Mouse (Mus musculus) forebrain, embryonic 12.5 days (tissue): Measurements from ENCODE around the gene Isg20l2. TPM values are rescaled to one million over a fixed set of nuclear protein-coding genes. Genes with fewer than 3 reads are reported as not detected.
"Not testable (repeated sequence)": the region's sequence is repeated elsewhere in the genome, so short reads cannot be mapped to it uniquely, and the experiment has no call there.

Experiments
- ATAC-seq: fragments of 200-750 bp; cut with Nextera tagmentation; 2 replicates; pipeline ENCODE4 v1.8.0; 2017; ENCODE audit warnings: moderate TSS enrichment; ENCODE audit not compliant: low FRiP score
- H3K27ac ChIP-seq: fragments of 300-500 bp; sonication (generic); 2 replicates; pipeline ENCODE4 v1.5.1; 2016; ENCODE audit warnings: mild to moderate bottlenecking
- H3K27me3 ChIP-seq: fragments of 300-500 bp; sonication (generic); 2 replicates; pipeline ENCODE4 v1.6.1; 2016; ENCODE audit warnings: mild to moderate bottlenecking
- H3K36me3 ChIP-seq: fragments of 300-500 bp; sonication (generic); replicated peaks from 2 replicates; pipeline ENCODE4 v1.6.1; 2016; ENCODE audit warnings: mild to moderate bottlenecking
- H3K4me1 ChIP-seq: fragments of 300-500 bp; sonication (generic); 2 replicates; pipeline ENCODE4 v1.6.1; 2016
- H3K4me2 ChIP-seq: fragments of 300-500 bp; sonication (generic); 2 replicates; pipeline ENCODE4 v1.6.1; 2016; ENCODE audit warnings: mild to moderate bottlenecking, moderate library complexity
- H3K4me3 ChIP-seq: fragments of 300-500 bp; sonication (generic); replicated peaks from 2 replicates; pipeline ENCODE4 v1.5.1; 2016; ENCODE audit warnings: mild to moderate bottlenecking
- H3K9ac ChIP-seq: fragments of 300-500 bp; sonication (generic); 2 replicates; pipeline ENCODE4 v1.6.1; 2016; ENCODE audit warnings: mild to moderate bottlenecking
- H3K9me3 ChIP-seq: fragments of 300-500 bp; sonication (generic); 2 replicates; pipeline ENCODE4 v1.6.1; 2016
- WGBS: fragments of 180-500 bp; shearing (Covaris S2); methylation state at CpG from one replicate; pipeline ENCODE4 v1.1.7; 2016; 5-methylcytosine and 5-hydroxymethylcytosine counted together
- polyA plus RNA-seq: library from polyadenylated mRNA; unstranded; fragments of >200 nt; fragmentation: Nextera tagmentation; extraction: Ambion mirVana; gene quantifications from 2 replicates; pipeline ENCODE4 v1.2.1, GENCODE M21; 2016

Gene Isg20l2
- polyA plus RNA-seq, 1 experiment from 2014 or later: 80.5 TPM

- H3K27ac ChIP-seq, H3K4me1 ChIP-seq, H3K36me3 ChIP-seq, H3K9ac ChIP-seq, H3K27me3 ChIP-seq, H3K9me3 ChIP-seq, H3K4me2 ChIP-seq, H3K4me3 ChIP-seq, ATAC-seq: not testable (repeated sequence)
- WGBS: 82% methylated on average over 6 of the region's 6 CpGs
Observed at GRCm38 (mm10) chr3:87901959-87902358, 28.2 kb upstream of the Isg20l2 start.

- Histone ChIP-seq H3K27ac (no peak overlapping the region), H3K4me1 (peaks cover 19% of the 10 kb centered on the region), H3K4me2 (no peak overlapping the region), H3K36me3 (no peaks in the 10 kb centered on the region), H3K9ac (no peak overlapping the region), H3K9me3 (no peaks in the 10 kb centered on the region), H3K27me3 (no peaks in the 10 kb centered on the region), H3K4me3 (no peak overlapping the region)
- ATAC-seq: no peak
- WGBS: 48% methylated on average over 5 of the region's 5 CpGs
Observed at GRCm38 (mm10) chr3:87903821-87904220, 26.3 kb upstream of the Isg20l2 start.

- H3K9ac ChIP-seq: peak within 1 kb of the TSS; percentile 98
- peak within 1 kb of the TSS; percentile 95 for H3K4me2 ChIP-seq
- H3K27ac ChIP-seq: peak within 1 kb of the TSS; percentile 97
- peak; percentile 94 for ATAC-seq
- H3K27me3 ChIP-seq: no peaks in the 10 kb centered on the region
- no peaks in the 10 kb centered on the region for H3K36me3 ChIP-seq
- peaks cover 39% of the 10 kb centered on the region for H3K4me1 ChIP-seq
- H3K9me3 ChIP-seq: no peaks in the 10 kb centered on the region
- H3K4me3 ChIP-seq: peak within 1 kb of the TSS; percentile 96
- WGBS: 1% methylated on average over 57 of the region's 57 CpGs
Observed at GRCm38 (mm10) chr3:87905880-87906485, 24.1 kb upstream of the Isg20l2 start, which contains the start of gene Hdgf. Hdgf (plus strand) TSS chr3:87906321.

GRCm38 (mm10) chr3:87906601-87906980 is 23.5 kb upstream of the Isg20l2 start:
- H3K4me3 ChIP-seq: peak overlapping the region; percentile 96
- peak overlapping the region; percentile 95 for H3K4me2 ChIP-seq
- peak overlapping the region; percentile 98 for H3K9ac ChIP-seq
- peak overlapping the region; percentile 97 for H3K27ac ChIP-seq
- H3K4me1 ChIP-seq: peaks cover 44% of the 10 kb centered on the region
- no peaks in the 10 kb centered on the region for H3K36me3 ChIP-seq
- 0% methylated on average over 27 of the region's 47 CpGs for WGBS
- no peaks in the 10 kb centered on the region for H3K9me3 ChIP-seq
- H3K27me3 ChIP-seq: no peaks in the 10 kb centered on the region
- peak; percentile 49 for ATAC-seq

GRCm38 (mm10) chr3:87906981-87907857 is 22.9 kb upstream of the Isg20l2 start:
- H3K27me3 ChIP-seq: no peaks in the 10 kb centered on the region
- H3K9me3 ChIP-seq: no peaks in the 10 kb centered on the region
- peak overlapping the region; percentile 95 for H3K4me2 ChIP-seq
- H3K27ac ChIP-seq: peak overlapping the region; percentile 97
- under 1% methylated on average over 26 of the region's 27 CpGs for WGBS
- peak overlapping the region; percentile 96 for H3K4me3 ChIP-seq
- ATAC-seq: no peak
- no peaks in the 10 kb centered on the region for H3K36me3 ChIP-seq
- peak overlapping the region; percentile 98 for H3K9ac ChIP-seq
- H3K4me1 ChIP-seq: peaks cover 44% of the 10 kb centered on the region

DNA sequence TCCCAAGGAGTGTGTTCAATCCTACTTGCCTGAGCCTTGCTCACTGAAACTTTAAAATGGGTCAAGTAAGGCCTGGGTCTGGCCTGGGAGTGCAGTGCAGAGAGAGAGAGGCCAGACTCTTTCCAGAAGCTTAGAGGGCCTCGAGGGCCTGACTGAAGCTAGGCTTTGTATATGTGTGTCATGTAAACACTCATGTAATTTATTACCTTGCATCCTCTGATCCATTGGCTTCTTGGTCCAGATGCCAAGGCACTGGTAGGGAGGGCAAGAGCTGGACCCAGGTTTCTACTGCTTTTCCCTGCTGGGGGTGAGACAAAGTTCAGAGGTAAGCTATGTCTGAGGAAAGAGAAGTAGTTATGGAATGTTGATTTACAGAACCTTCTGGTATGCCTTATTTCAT is 22.2 kb upstream of the Isg20l2 start:
- no peaks in the 10 kb centered on the region for H3K9me3 ChIP-seq
- 7% methylated on average over 1 of the region's 1 CpGs for WGBS
- H3K4me3 ChIP-seq: peak overlapping the region; percentile 96
- no peak for ATAC-seq
- peaks cover 44% of the 10 kb centered on the region for H3K4me1 ChIP-seq
- peak overlapping the region; percentile 36; the same call in 1 of the 2 replicates for H3K27ac ChIP-seq
- H3K4me2 ChIP-seq: peak overlapping the region; percentile 95
- H3K27me3 ChIP-seq: no peaks in the 10 kb centered on the region
- H3K9ac ChIP-seq: peak overlapping the region; percentile 98
- H3K36me3 ChIP-seq: peaks cover under 1% of the 10 kb centered on the region; the same call in 1 of the 2 replicates

DNA sequence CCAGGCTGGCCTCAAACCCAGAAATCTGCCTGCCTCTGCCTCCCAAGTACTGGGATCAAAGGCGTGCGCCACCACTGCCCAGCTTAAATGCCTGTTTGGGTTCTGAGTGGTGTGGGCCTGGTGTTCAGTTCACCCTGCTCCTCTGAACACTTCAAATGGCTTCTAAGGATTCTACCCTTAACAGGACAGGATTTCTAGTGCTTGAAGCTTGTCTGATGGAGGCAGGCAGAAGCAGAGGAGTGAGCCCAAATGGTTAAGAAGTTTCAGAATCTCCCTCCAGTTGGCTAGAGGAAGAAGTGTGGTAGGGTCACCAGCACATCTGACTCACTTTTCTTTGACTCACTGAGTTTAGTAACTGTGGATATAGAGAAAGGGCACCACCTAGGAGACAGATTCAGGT is 20.7 kb upstream of the Isg20l2 start:
- Histone ChIP-seq H3K27ac (peak overlapping the region; percentile 80), H3K27me3 (no peaks in the 10 kb centered on the region), H3K4me1 (peaks cover 44% of the 10 kb centered on the region), H3K36me3 (peaks cover 16% of the 10 kb centered on the region), H3K4me2 (peak overlapping the region; percentile 64; the same call in 1 of the 2 replicates), H3K9ac (no peak overlapping the region), H3K9me3 (no peaks in the 10 kb centered on the region), H3K4me3 (no peak overlapping the region)
- no peak for ATAC-seq
- 88% methylated on average over 2 of the region's 2 CpGs for WGBS

- peak overlapping the region; percentile 58 for H3K9ac ChIP-seq
- H3K27me3 ChIP-seq: no peaks in the 10 kb centered on the region
- H3K4me2 ChIP-seq: peak overlapping the region; percentile 64
- WGBS: 2% methylated on average over 4 of the region's 4 CpGs
- ATAC-seq: no peak
- peaks cover 44% of the 10 kb centered on the region for H3K4me1 ChIP-seq
- peak overlapping the region; percentile 80 for H3K27ac ChIP-seq
- peaks cover 20% of the 10 kb centered on the region for H3K36me3 ChIP-seq
- no peaks in the 10 kb centered on the region for H3K9me3 ChIP-seq
- H3K4me3 ChIP-seq: peak overlapping the region; percentile 40
Observed at GRCm38 (mm10) chr3:87909874-87910273, 20.2 kb upstream of the Isg20l2 start.

DNA sequence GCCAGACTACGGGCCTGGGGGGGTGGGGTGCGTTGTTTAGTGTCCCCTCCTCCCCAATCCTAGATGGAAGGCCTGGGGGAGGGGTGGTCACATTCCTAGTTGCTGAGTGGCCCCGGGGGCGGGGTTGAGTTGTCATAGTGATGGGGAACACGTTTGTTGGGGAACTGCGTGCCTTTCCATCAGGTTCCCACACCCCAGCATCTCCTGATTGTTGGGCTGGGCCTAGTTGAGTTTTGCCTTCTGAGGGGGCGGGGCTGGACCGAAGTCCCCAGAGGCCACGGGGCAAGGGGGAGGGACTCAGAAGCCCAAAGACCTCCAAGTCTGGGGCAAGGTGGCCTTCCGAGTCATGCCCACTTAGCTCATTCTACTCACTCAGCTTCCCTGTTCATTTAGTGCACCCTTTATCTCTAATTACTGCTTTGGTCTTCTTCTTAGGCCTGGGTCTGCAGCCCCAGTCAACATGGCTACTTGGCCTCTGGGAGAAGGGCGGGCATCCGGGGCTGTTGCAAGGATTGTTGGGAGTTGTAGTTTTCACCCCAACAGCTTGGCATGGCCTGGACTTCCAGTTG is 19.5 kb upstream of the Isg20l2 start:
- no peaks in the 10 kb centered on the region for H3K27me3 ChIP-seq
- H3K4me2 ChIP-seq: peak overlapping the region; percentile 64
- H3K27ac ChIP-seq: peak overlapping the region; percentile 80
- H3K36me3 ChIP-seq: peaks cover 28% of the 10 kb centered on the region
- 0 out of 2 replicates have a peak, but pooled peaks have one; percentile 24 for ATAC-seq
- H3K9ac ChIP-seq: peak overlapping the region; percentile 58
- WGBS: under 1% methylated on average over 11 of the region's 12 CpGs
- peak overlapping the region; percentile 40 for H3K4me3 ChIP-seq
- H3K9me3 ChIP-seq: no peaks in the 10 kb centered on the region
- peaks cover 44% of the 10 kb centered on the region for H3K4me1 ChIP-seq

GRCm38 (mm10) chr3:87913491-87913890 is 16.6 kb upstream of the Isg20l2 start:
- WGBS: 88% methylated on average over 6 of the region's 7 CpGs

GRCm38 (mm10) chr3:87913891-87914290 is 16.2 kb upstream of the Isg20l2 start:
- H3K4me2 ChIP-seq: no peak overlapping the region
- no peak for ATAC-seq
- H3K4me1 ChIP-seq: peaks cover 24% of the 10 kb centered on the region
- H3K4me3 ChIP-seq: no peak overlapping the region
- WGBS: 96% methylated on average over 10 of the region's 10 CpGs
- no peak overlapping the region for H3K9ac ChIP-seq
- no peaks in the 10 kb centered on the region for H3K27me3 ChIP-seq
- no peaks in the 10 kb centered on the region for H3K9me3 ChIP-seq
- no peak overlapping the region for H3K27ac ChIP-seq
- H3K36me3 ChIP-seq: peaks cover 46% of the 10 kb centered on the region

More at GRCm38 (mm10) chr3:87913491-87913890, 16.6 kb upstream of the Isg20l2 start:
- Histone ChIP-seq H3K4me3 (no peak overlapping the region), H3K36me3 (peaks cover 46% of the 10 kb centered on the region), H3K9ac (no peak overlapping the region), H3K27me3 (no peaks in the 10 kb centered on the region), H3K27ac (no peak overlapping the region), H3K4me1 (peaks cover 28% of the 10 kb centered on the region), H3K4me2 (no peak overlapping the region), H3K9me3 (no peaks in the 10 kb centered on the region)
- no peak for ATAC-seq

- Histone ChIP-seq H3K9ac (no peak overlapping the region), H3K36me3 (peaks cover 49% of the 10 kb centered on the region), H3K9me3 (no peaks in the 10 kb centered on the region), H3K27ac (no peak overlapping the region), H3K4me3 (no peak overlapping the region), H3K4me2 (no peak overlapping the region), H3K27me3 (no peaks in the 10 kb centered on the region), H3K4me1 (peaks cover 13% of the 10 kb centered on the region)
- no peak for ATAC-seq
- 89% methylated on average over 1 of the region's 1 CpGs for WGBS
Observed at GRCm38 (mm10) chr3:87916990-87917389, 13.1 kb upstream of the Isg20l2 start.
